Mouse (Mus musculus) kidney, postnatal 14 days (tissue): Measurements from ENCODE around the gene Ivd.

Experiments
- DNase-seq: peaks from one replicate; pipeline ENCODE4 v3.0.0; 2022; ENCODE audit warnings: mixed read lengths

Ivd gene

DNA sequence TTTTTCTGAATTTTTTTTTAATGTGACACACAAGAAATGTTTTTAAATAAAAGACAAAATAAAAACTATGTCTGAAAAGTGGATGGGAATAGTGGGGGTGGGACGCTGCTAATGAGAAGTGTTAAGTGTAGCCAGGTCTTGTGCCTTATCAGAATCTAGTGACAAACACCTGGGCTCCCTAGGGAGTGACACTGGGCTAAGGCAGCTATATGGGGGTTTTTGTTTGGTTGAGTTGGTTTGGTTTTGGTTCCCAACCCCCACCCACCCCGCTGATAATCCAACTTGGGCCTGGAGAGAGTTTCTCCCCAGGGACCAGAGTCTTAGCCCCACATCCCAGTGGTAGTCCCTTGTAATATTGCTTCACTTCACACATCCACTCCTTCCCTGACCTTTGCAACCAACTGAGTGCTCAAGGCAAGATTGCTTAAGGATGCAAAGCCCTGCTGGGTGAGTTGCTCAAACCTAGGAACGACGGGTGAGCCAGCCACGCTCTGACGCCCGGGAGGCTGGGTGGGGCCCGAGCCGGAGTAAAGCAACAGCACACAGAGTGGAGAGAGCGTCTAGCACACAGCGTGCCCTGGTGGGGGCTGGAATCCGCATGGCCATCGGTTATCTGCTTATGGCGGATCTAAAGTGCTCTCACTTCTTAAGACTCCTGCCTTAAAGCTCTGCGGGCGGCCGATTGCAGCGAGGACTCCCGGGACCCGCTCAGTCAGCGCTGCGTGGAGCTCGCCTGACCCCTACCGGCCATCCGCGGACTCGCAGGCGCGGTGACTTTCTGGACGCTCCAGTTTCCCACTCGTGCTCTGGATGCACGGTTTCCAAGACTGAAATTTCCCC lies 21.3 kb downstream of the Ivd start:
- peak; percentile 88 for DNase-seq

DNA sequence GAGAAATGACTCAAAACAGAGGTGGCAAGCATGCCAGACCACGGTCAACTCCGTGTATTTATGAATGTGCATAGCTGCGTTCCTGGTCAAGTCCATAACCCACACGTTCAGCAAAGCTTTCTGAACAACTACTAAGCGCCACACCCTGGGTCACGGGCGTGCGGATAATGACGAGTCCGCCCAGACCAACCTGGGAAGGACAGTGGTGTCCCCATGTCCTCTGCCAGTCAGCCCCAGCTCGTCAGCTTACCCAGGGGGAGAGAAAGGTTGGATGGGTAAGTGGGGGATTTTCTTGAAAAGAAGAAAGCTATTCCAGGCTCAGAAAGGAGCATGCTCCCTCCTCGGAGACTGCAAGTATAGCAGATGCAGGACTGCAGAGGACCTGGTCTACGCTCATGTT lies 25.7 kb downstream of the Ivd start:
- no peak for DNase-seq

- DNase-seq = no peak
Observed at GRCm38 (mm10) chr2:118887845-118888548, 26.2 kb downstream of the Ivd start.

GRCm38 (mm10) chr2:118891173-118891572 lies 29.4 kb downstream of the Ivd start:
- DNase-seq = no peak

GRCm38 (mm10) chr2:118895990-118896913 lies 34.5 kb downstream of the Ivd start:
- DNase-seq = peak; percentile 58

- DNase-seq = no peak
Observed at GRCm38 (mm10) chr2:118896914-118897291, 35.1 kb downstream of the Ivd start.

- DNase-seq = no peak
Observed at GRCm38 (mm10) chr2:118897392-118897791, 35.6 kb downstream of the Ivd start.

DNA sequence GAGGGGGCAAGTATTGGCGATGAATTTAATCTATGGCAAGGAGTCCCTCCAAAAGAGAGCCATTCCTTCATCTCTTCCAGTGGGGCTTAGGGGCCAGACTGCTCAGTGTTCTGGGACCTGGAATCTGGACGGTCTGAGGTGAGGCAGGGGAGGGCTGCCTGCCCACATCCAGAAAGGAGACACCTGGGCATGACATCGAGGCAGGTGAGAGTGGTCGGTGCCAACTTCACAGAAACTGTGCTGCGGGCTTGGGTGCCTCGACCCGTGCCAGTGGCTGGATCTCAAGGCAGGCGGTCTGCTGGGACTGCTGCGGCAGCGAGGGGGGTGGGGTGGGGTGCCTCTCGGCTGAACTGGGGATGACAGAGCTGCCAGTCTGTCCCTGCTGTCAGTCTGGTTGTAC lies 36.1 kb downstream of the Ivd start:
- no peak for DNase-seq

DNA sequence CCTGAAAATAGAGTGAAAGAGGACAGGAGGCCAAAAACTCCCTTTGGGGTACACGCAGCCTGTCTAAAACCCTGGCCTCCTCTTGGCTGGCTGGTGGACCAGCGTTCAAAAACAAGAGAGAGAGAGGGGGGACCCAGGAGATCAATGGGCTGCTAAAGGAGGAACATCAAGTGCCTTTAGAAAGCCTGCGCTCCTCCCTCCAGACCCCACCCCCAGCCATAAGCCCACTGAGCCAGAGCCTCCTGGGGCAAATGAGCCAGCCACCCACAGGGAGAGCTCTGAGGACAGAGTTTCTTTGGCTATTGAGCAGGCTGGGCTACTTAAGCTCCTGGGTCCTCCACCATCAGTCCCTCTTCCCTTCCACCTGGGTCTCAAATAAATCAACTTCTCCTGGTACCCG lies 37.0 kb downstream of the Ivd start:
- DNase-seq = no peak

- no peak for DNase-seq
Observed at GRCm38 (mm10) chr2:118899306-118899705, 37.6 kb downstream of the Ivd start.

GRCm38 (mm10) chr2:118899981-118900825 lies 38.4 kb downstream of the Ivd start, which contains the start of gene Bahd1:
Gene Bahd1 (plus strand): TSS chr2:118900377.
- peak; percentile 41 for DNase-seq

DNA sequence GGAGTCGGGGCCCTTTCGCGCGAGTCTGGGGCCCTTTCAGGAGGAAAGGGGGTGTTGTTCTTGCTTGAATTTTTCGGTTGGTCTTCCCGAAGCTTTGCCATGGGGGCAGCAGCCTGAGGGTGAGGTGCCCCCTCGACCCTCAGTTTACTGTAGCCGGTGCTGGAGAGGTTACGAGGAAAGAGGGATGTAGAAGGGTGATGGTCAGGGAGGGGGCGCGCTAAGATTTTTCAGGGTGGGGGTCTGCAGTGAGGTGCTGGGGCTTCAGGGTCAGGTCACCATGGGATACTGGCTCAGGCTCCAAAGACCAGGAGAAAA lies 39.0 kb downstream of the Ivd start:
- no peak for DNase-seq

DNA sequence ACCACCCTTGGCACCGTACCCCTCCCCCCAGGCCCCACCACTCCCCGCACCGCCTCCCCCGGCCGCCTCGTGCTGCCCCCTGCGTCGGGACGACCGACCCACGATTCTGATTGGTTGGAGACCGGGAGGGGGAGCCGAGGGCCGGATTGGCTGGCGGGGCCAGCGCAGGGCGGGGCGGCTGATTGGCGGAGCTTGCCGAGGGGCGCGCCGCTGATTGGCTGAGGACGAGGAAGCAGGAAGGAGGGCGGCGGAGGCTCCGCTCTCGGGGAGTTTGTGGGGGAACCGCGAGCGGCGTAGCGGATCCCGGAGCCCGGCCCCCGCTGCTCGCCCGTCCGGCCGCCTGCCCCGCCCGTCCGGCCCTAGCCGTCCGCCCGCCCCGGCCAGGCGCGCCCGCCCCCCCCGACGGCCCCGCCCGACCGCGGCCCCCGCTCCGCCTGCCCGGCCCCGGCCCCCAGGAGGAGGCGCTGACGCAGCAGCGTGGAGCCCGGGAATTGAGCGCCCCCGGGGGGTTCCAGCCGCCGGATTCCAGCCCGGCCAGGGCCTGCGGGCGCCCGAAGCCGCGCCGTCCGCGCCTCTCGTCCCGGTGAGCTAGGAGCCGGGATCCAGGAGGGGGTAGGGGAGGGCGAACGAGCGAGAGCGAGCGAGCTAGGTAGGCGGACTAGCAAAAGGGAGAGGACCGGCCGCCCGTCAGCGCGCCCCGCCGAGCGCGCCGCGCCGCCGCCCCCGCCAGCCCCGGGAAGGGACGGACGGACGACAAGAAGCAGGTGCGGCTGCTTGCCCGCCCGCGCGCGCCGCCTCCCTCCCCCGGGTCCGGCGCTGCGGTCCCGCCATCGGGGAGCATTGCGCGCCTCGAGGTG lies 39.6 kb downstream of the Ivd start:
- DNase-seq = peak; percentile 98

- DNase-seq = peak; percentile 83
Observed at GRCm38 (mm10) chr2:118902051-118903025, 40.6 kb downstream of the Ivd start.

GRCm38 (mm10) chr2:118903333-118903741 lies 41.6 kb downstream of the Ivd start:
- no peak for DNase-seq

DNA sequence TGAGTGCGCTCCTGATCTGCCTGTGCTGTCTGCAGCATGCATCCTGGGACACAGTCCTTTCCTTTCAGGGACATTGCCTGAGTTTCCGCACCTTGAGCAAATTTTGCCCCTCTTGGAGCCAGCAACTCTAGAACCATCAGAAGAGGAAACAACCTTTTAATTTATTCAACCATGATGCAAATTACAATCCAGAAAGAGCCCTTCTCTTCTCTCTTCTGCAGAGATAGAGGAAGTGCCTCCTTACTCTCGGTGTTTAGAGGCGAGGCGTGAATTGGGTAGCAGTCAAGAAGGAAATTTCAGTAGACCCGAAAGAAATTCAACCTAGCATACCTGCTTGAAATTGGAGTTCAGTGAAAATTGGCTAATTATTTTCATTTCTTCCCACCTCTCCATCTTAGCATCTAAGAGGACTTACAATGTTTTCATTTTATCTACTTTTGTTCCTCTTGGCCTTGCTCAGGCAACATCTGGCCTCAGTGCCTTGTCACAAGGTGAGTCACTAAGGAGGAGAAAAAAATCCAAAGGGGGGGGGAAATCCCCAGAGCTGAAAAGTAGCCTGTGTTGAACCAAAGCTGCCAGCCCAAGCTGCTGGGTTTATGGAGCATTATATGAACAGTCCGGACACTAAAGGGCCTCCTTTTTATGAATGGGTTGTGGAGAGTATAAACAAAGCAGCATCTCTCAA lies 43.8 kb downstream of the Ivd start:
- no peak for DNase-seq

GRCm38 (mm10) chr2:118906118-118906492 lies 44.4 kb downstream of the Ivd start:
- DNase-seq = no peak

- DNase-seq = no peak
Observed at GRCm38 (mm10) chr2:118907781-118908180, 46.0 kb downstream of the Ivd start.

GRCm38 (mm10) chr2:118909151-118909550 lies 47.4 kb downstream of the Ivd start:
- no peak for DNase-seq
